Mouse (Mus musculus) urinary bladder, postnatal 25 days (tissue): ENCODE measurements around the gene Map4k5.

Experiments used
- DNase-seq: peaks from one replicate; pipeline ENCODE4 v3.0.0; 2022; ENCODE audit warnings: low spot score

The Map4k5 gene

GRCm38 (mm10) chr12:69783247-69784025, 109.6 kb downstream of the Map4k5 start:
- no peak for DNase-seq

- DNase-seq: no peak
Measured at GRCm38 (mm10) chr12:69781935-69782650, 110.9 kb downstream of the Map4k5 start.

GRCm38 (mm10) chr12:69781480-69781879, 111.5 kb downstream of the Map4k5 start:
- no peak for DNase-seq

GRCm38 (mm10) chr12:69777957-69778356, 115.0 kb downstream of the Map4k5 start:
- DNase-seq: no peak

GRCm38 (mm10) chr12:69777341-69777730, 115.7 kb downstream of the Map4k5 start:
- DNase-seq: no peak

GRCm38 (mm10) chr12:69776607-69777340, 116.2 kb downstream of the Map4k5 start:
- no peak for DNase-seq

- DNase-seq: no peak
Measured at GRCm38 (mm10) chr12:69768841-69769240, 124.2 kb downstream of the Map4k5 start.

- no peak for DNase-seq
Measured at GRCm38 (mm10) chr12:69767476-69768258, 125.3 kb downstream of the Map4k5 start.

GRCm38 (mm10) chr12:69766185-69766904, 126.7 kb downstream of the Map4k5 start:
- no peak for DNase-seq

- no peak for DNase-seq
Measured at GRCm38 (mm10) chr12:69765543-69765942, 127.5 kb downstream of the Map4k5 start.

- no peak for DNase-seq
Measured at GRCm38 (mm10) chr12:69761603-69762002, 131.4 kb downstream of the Map4k5 start.

GRCm38 (mm10) chr12:69760743-69761406, 132.1 kb downstream of the Map4k5 start:
- DNase-seq: no peak

GRCm38 (mm10) chr12:69760014-69760413, 133.0 kb downstream of the Map4k5 start:
- no peak for DNase-seq

- no peak for DNase-seq
Measured at GRCm38 (mm10) chr12:69759267-69759885, 133.6 kb downstream of the Map4k5 start.

GRCm38 (mm10) chr12:69758221-69759185, 134.5 kb downstream of the Map4k5 start:
- DNase-seq: no peak

GRCm38 (mm10) chr12:69757418-69758141, 135.4 kb downstream of the Map4k5 start:
- peak; percentile 39 for DNase-seq

- no peak for DNase-seq
Measured at GRCm38 (mm10) chr12:69756015-69756414, 137.0 kb downstream of the Map4k5 start.

- DNase-seq: no peak
Measured at GRCm38 (mm10) chr12:69753936-69754335, 139.1 kb downstream of the Map4k5 start.
